Mouse (Mus musculus) regulatory T cell (primary cell): ENCODE measurements around the gene Reln.

Experiments used
- in situ Hi-C: fragments of 300-600 bp; cut with MboI, MseI; formaldehyde crosslinking; loops from one replicate; pipeline ENCODE4 v1.15.1; 2025; ENCODE audit warnings: high pct_unique_total_duplicates

The Reln gene

DNA sequence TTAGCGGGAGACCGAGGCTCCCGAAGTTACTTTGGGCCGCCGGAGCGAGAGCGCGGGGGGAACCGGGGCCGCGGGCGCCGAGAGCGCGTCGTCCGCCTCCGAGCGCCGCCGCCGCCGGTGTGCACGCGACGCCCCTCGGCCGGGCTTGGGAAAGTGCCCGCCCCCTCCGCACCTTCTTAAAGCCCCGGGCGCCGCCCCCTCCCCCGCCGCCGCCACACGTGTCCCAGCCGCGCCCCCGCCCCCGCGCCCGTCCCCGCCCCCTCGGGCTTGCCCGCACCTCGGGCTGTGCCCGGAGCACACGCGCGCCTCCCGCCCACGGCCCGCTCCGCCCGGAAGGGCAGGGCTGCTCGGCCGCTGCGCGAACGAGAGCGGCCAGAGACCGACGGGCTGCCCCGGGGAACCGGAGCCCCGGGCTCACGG, at the start of gene Reln:
Gene Reln (minus strand): TSS at position 147 of the 420 bp plus-strand sequence.
- in situ Hi-C loops, result no loop called here

DNA sequence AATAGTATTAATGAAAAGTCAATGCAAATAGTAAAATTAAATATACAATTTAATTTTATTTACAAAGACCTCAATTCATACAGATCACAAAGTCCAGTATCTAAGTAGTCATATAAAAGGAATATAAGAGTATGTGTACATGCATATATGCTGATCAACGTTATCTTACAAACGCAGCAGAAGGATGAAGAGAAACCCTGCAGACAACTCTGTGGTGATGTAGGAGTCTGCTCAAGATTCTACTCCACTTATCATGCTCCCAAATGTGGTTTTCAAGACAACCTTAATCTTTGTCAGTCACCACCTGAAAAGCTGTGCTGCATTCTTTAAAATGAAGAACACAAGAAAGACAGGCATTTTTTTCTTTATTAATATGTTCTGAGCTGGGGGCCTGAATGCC, 44.0 kb upstream of the Reln start:
- in situ Hi-C loops, result no loop called here

DNA sequence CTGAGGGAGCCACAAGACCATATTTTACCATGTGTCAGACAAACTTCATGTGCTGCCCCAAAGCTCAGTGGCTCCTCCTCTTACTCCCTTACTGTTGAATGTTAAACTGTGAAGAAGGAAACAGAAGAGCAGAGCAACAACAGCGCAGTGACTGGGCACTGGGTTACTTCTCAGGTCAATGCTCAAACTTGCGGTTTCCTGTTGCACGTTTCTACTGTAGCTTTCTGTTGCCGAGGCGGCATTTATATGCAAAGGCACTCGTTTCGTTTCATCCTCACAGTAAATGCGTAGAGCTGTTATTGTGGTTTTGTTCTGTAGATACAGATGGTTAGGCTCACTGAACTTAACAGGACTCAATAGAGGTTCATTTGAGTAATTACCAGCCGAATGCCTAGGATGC, 16.0 kb upstream of the Reln start:
- in situ Hi-C loops, result no loop called here

DNA sequence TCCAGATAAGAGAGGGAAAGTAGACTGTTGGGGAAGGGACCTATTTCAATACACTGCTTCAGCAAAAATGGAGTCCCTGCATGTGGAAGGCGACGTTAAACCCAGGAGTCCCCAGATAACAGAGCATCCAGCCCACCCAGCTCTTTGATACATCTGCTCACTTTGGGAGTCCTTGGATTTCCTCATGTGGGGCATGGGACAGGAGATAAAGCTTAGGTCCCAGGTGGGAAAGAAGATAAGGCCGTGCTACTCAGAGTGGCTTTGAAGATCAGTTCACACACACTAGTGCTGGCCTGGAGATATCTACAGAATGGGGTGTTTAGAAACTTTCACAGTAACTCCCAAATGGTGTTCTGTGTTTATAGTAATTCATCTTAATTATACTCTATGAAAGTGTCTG, 3.9 kb upstream of the Reln start:
- in situ Hi-C loops, result no loop called here

DNA sequence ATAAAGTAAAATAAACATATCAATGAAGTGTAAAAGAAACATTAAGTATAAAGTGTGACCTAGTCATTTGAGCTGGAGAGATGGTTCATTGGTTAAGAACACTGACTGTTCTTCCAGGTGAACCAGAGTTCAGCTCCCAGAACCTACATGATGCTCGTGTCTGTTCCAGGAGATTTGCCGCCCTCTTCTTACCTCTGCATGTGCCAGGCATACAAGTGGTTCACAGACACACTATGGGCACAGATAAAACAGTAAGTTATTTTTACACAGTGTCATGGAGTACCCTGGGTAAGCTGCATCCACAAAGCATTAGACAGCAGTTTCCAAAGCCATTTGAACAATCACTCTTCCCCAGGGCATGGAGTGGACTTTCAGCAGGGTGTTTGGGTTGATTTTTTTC, 3.2 kb upstream of the Reln start:
- in situ Hi-C loops, result no loop called here

DNA sequence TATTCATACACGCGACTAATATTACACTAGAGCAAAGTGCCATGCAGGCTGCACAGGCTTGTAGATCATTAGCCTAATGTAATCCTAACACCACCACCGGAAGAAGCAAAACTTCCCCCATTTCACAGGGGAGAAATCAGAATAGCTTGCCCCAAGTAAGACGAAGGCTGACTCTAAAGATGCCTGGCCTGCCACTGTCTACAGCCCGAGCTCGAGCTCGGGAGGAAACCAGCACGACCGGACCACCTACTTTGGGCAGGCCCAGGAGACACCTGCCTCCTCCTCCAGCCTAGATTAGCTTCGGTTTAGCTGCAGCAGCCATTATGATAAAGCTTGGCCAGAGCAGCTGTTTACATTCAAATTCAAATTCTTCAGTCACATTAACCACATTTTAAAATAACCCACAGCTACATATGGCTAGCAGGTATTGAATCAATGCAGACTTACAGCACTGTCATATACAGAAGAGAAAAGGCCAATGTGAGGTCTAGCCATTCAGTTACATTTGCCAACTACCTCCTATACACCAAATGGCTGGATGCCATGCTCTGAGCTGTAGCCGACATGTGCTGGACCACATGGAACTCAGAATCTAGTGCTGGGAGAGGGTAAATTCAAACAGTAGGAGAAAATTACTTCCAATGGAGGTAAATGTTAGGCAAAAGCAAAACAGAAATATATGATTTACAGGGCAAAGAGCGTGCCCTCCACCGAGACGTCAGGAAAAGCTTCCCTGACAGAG, 1.6 kb upstream of the Reln start:
- in situ Hi-C loops, result no loop called here

DNA sequence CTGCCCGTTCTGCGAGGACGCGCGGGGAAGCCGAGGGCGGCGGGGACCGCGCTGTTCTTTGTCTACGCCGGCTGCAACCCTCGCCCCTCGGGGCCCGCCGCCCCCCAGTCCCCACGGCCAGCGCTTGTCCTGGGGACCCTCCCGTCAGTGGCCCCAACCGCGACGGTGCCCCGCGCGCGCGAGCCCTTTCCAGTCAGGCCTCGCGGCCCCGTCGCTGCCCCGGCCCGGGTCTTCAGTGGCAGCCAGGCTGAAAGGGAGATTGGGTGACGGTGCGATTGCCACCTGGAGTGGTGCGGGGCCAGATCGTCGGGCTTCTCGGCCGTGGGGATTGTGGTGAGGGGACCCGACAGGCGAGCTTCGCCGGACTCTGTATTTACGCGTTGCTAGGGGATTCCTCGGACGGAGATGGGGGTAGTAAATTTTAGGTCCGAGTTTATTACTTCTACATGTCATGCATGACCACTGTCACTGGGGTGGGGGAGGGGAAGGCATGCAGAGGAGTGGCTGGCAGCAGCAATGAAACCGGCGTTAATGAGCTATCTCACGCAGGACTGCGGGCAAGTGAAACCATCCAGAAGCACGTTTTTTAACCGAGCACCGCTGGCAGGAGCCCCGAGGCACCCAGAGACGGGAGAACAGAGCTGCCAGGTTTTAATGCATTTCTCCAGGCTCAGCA, 612 bp upstream of the Reln start:
- in situ Hi-C loops, result no loop called here

DNA sequence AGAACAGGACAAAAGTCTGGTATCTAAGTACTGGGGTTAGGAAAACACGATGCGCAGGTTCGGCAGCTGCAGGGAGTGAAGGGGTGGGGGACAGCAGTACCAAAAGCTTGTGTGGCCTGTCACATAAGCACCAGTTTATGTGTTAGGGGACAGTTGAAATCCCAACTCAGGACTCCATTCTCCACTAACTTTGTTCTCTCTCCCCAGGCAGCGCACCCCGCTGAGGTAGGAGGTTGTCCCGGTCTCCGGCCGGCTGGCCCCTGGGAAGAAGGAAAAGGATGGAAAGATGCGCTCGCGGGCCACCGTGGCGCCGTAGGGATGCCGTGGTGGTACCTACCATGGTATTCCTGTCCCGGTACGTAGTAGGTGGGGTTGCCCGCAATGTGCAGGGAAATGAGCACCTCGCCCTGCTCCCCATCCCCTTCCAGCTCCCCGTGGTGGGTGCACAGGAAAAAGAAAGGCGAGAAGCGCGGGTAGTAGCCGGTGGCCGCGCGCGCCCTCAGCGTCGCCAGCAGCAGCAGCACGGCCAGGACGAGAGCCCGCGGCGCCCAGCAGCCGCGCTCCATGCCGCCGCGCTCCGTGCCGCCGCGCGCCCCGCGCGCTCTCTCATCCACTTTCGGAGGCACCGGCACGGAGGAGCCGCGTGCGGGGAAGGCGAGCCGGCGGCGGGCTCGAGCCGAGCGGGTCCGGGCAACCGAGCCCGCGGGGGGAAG, 503 bp downstream of the Reln start:
- in situ Hi-C loops, result no loop called here

DNA sequence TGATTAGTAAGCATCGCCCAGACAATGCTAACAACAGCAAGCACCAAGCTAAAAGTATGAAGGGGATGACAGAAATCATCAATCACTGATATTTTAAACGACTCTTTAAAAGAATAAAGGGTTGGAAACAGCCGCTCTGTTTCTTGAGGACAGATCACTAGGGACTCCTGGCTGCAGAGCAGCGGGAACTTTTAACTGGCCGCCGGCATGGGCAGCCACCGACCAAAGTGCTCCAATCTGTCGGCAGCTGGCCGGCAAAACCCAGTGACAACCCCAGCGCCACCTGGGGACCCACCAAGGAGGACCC, 1.0 kb downstream of the Reln start:
- in situ Hi-C loops, result no loop called here

DNA sequence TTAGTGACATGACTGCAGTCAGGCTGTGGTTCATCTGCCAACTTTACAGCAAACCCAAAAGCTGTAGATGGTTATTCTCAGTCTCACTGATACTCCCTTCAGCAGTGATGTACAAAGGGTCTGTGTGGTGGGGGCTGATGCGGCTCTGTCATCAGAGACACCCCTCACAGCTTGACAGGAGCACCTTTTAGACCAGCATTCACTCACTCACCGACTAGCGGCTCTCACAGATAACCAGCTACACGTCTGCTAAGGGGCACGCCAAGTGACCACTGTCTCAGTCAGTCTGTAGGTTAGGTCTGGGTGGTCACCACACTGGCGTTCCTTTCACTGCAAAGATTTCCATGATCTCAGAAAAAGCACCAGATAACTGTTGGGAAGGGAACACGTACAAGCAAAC, 2.0 kb downstream of the Reln start:
- in situ Hi-C loops, result no loop called here

DNA sequence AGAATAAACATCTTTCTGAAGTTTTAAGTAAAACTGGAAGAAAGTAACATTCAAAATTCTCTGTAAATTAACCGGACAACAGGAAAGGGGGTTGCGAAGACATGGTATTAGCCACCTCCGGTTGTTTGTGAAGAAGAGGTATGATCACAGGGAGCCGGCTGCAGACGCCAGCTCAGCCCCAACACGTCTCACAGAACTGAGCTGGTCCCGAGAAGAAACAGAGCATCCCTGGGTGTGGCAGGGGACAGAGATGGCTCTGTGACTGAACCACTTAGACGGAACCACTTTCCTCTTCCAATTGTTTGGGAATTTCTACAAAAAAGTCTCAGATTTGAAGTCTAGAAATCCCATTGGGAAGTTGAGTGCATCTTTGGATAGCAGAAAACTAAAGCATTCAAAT, 3.5 kb downstream of the Reln start:
- in situ Hi-C loops, result no loop called here

DNA sequence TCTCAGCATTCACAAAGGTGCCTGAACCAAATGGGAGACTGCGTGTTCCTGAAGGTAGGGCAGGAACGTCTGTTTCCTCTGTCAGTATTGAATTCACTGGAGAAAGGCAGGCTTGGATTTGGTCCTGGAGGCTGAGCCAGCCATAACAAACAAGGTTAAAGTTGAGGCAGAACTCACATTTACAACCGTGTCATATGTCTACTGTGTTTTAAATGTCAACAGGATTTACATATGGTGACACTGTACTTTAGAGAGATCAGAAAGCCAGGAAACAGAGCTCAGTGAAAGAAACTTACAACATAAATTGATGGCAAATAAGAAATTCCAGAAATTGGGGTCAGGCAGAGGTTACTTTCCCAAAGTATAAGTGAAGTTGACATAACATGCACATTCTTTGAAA, 9.1 kb downstream of the Reln start:
- in situ Hi-C loops, result no loop called here

DNA sequence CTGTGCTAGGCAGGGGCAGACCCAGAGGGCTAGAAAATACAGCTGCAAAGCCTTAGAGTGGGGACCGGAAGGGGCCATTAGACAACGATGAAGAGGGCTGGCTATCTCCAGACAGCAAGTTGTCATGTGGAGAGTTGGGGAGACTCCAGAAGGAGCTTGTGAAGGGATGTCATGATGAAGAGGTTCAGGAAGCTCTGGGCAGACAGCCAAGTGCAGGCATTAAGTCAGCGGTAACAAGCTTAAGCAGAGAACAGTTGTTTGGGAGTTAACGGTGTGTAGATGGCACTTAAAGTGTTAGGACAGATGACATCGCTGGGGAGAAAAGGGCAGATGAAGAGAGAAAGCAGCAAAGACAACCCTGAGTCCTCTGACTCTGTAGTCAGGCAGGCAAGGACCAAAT, 13.7 kb downstream of the Reln start:
- in situ Hi-C loops, result no loop called here

DNA sequence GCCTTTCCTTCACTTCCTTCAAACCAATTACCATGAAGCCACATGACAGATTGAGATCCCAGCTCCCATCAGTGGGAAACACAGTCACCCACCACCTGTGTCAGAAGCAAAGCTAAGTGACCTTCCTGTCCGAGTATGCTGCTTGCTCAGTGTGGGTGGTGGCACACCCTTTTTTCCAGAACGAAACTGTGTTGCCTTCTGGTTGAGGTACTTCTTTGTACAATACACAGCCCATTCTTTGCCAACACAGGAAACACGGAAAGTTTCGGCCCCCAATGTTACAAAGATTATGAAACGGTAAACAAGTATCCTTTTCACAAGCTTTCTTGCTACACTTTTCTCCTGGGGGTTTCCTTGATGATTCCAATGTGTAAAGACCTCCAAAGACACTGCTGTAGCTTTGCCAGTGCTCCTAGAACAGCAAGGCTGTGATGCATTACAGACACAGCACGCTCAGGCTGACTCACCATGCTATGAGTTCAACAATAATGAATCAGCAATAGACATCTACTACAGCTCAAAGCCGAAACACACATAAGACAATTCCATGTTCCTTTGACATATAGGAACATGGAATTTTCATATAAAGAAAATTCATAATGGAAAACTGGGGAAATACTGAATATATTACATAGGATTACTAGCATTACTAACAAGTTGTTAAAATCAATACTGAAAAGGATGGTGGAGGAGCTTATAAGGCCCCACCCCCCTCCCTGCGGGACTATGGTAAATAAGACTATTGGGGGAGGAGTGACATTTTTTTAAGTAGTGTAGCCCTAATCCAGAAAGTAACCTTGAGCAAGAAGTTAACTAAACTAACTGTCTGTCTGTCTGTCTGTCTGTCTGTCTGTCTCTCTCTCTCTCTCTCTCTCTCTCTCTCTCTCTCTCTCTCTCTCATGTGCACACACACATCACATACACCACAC, 15.8 kb downstream of the Reln start:
- in situ Hi-C loops, result no loop called here

DNA sequence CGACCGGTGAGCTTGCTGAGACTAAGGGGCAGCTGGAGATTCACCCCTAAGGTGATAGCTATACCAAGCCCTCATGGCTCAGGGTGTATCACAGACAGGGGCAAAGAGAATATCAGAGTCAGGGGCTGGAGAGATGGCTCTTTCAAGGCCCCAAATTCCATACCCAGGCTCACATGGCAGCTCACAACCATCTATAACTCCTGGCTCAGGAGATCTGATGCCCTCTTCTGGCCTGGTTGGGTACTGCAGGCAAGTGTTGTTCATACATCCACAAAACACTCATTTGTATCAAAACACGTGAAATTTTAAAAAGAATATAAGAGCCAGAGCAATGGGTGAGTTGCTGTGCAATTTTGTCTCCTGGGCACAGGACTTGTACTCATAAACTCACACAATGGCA, 17.3 kb downstream of the Reln start:
- in situ Hi-C loops, result no loop called here

DNA sequence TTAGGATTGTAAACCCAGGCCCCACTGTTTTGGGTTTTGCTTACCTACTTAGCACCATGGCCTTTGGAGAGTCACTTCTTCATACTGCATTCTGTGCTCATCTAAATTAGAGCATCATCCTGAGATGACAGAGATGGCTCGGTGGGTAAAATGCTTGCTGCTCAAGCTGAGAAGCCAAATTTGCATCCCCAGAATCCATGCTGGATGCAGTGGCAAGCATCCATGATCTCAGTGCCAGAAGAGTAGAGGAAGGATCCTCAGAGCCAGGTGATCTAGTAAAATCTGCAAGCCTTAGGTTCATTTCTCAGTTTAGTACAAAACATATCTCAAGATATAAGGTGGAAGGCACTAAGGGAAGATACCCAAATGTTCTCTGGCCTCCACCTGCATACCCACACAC, 20.7 kb downstream of the Reln start:
- in situ Hi-C loops, result no loop called here

DNA sequence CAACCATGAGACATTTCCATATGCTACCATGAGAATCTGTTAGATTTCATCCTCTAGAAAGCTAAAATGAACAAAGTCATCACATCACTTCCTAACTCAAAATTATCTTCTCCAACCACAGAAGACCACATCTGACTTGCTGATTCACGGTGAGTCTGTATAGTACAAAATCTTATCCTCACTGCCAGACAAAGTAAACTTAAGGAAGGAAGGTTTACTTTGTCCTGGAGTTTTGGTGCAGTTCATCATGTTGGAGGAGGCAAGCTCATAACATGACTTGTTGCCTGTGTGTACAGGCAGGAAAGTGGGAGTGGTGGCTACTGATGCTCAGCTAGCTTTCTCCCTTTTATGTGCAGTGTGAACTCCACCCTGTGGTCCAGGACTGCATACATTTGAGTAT, 26.7 kb downstream of the Reln start:
- in situ Hi-C loops, result no loop called here

DNA sequence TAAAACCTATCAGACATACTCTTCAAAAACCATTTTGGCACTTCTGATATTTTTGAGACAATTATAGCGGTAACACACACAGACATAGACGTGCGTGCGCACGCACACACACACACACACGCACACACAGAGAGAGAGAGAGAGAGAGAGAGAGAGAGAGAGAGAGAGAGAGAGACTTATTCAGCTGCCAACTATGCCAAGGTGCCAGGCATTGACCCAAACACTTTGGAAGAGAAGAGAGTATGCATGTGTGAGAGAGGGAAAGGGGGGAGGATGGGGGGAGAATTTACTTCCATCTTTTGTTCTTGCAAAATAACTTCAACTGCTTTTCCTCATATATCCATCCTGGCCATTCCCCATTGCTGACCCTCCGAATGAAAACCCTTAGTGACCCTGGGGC, 28.0 kb downstream of the Reln start:
- in situ Hi-C loops, result no loop called here

DNA sequence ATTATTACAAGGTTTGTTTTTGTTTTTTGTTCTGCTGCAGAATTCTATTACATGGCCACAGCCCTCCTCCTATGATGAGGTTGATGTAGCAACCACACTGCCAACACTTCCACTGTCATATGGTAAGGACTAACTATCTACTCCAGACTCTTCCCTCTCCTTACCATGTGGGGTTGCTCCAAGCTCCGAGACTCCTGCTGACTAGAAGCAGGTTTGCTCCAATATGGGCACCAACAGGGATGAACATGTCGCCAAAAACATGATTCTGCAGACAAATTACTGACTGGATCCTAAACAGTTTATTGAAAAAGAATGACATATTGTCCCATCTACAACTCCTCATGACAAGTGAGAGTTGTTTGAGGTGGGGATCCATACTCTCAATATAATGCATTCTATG, 28.5 kb downstream of the Reln start:
- in situ Hi-C loops, result no loop called here

DNA sequence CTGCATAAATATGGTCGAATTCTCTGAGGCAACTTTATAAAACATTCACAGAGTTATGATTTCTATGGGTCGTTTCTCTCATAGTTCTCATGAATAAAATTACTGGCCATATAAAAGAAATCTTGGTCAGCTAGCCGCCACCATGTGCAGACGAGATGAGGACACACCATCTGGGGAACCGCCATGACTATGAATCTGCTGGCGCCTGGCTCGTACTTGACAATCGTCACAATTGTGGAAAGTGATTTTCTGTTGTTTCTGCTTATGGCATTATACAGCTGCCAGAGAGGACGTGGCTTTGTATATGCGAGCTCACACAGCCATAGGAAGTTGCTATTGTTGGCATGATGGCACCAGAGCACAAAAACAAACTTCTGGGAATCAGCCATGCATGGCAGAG, 31.5 kb downstream of the Reln start:
- in situ Hi-C loops, result no loop called here

DNA sequence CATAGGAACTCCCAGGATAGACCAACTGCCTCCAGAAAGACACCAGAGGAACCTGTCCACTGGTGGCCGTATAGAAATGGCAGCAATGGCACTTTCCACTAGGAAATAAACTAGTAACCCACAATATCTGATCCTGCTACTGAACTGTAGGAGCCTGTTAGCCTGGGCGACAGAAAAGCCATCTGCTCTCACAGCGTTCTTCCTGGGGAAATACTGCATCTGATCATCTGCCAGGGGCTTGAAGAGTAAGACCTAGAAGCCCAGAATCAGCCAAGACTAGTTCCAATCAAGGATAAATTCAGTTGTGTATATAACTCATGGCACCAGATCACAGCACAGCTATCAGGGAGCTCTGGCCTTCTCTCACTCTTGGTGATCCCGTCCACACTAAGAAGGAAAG, 33.5 kb downstream of the Reln start:
- in situ Hi-C loops, result no loop called here

DNA sequence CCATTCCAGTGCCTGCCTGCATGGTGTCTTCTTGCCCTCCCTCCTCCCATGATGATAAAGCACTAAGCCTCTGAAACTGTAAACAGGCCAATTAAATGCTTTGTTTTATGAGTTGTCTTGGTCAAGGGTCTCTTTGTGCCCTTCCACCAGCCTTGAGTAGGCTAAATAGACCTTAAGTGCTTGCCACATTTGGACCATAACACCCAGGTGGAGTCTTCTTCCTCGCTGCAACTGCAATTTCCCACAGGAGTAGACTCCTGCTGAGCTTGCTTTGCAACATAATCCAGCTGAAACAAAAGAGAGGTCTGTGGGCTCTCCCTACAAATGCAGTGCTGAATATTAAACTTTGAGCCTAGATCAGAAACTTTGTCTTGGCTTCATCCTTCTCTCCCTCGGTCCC, 35.5 kb downstream of the Reln start:
- in situ Hi-C loops, result no loop called here
